Mouse (Mus musculus): ENCODE measurements around the gene Gpatch8. TPM values are rescaled to one million over a fixed set of nuclear protein-coding genes. Genes with fewer than 3 reads are reported as not detected.

Gpatch8 gene
- polyA plus RNA-seq, 1 experiment: 16.7 TPM

GRCm38 (mm10) chr11:102536210-102536609 is 20.0 kb downstream of the Gpatch8 start:
- Histone ChIP-seq H3K36me3 (ENCODE audit: control insufficient read depth, insufficient read depth, low read length) (no peaks in the 10 kb centered on the region), H3K4me1 (ENCODE audit: control insufficient read depth, insufficient read depth, low read length) (no peaks in the 10 kb centered on the region), H3K27me3 (ENCODE audit: control insufficient read depth, insufficient read depth, low read length) (no peaks in the 10 kb centered on the region), H3K27ac (ENCODE audit: control insufficient read depth, insufficient read depth, low read depth, low read length) (no peak overlapping the region), H3K4me3 (ENCODE audit: control insufficient read depth, low read depth, low read length) (no peak overlapping the region)
- no peak for TF ChIP-seq CTCF (IDR thresholded peaks at IDR 0.05; ENCODE audit: control insufficient read depth, insufficient read depth, insufficient replicate concordance, low read depth, low read length)
- no peak for TF ChIP-seq POLR2A (IDR thresholded peaks at IDR 0.05; ENCODE audit: control insufficient read depth, low read depth, low read length)

DNA sequence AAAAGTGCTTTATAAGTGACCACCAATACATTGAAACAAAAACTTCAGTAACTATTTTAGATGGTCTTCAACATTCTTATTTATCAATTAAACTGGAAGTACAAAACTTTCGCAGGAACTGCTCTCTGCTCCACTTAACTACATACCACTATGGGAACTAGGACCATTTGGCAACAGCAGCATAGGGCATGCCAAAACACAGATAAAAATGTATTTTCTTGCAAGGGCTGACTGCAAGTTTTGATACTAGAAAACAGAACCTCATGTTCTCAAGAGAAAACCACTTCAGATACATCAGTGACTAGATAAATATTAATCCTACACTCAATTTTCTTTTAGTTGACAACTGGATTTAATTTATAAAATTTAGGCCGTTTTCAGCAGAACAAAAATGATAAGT is 22.1 kb downstream of the Gpatch8 start:
- Histone ChIP-seq H3K36me3 (ENCODE audit: control insufficient read depth, insufficient read depth, low read length) (no peaks in the 10 kb centered on the region), H3K4me3 (ENCODE audit: control insufficient read depth, low read depth, low read length) (no peak overlapping the region), H3K27ac (ENCODE audit: control insufficient read depth, insufficient read depth, low read depth, low read length) (no peak overlapping the region), H3K27me3 (ENCODE audit: control insufficient read depth, insufficient read depth, low read length) (no peaks in the 10 kb centered on the region), H3K4me1 (ENCODE audit: control insufficient read depth, insufficient read depth, low read length) (no peaks in the 10 kb centered on the region)
- TF ChIP-seq CTCF (IDR thresholded peaks at IDR 0.05; ENCODE audit: control insufficient read depth, insufficient read depth, insufficient replicate concordance, low read depth, low read length) (no peak), POLR2A (IDR thresholded peaks at IDR 0.05; ENCODE audit: control insufficient read depth, low read depth, low read length) (no peak)

GRCm38 (mm10) chr11:102531425-102531824 is 24.8 kb downstream of the Gpatch8 start:
- H3K36me3 ChIP-seq (ENCODE audit: control insufficient read depth, insufficient read depth, low read length): no peaks in the 10 kb centered on the region
- no peaks in the 10 kb centered on the region for H3K4me1 ChIP-seq (ENCODE audit: control insufficient read depth, insufficient read depth, low read length)
- no peak overlapping the region for H3K4me3 ChIP-seq (ENCODE audit: control insufficient read depth, low read depth, low read length)
- no peaks in the 10 kb centered on the region for H3K27me3 ChIP-seq (ENCODE audit: control insufficient read depth, insufficient read depth, low read length)
- no peak overlapping the region for H3K27ac ChIP-seq (ENCODE audit: control insufficient read depth, insufficient read depth, low read depth, low read length)
- no peak for TF ChIP-seq CTCF (IDR thresholded peaks at IDR 0.05; ENCODE audit: control insufficient read depth, insufficient read depth, insufficient replicate concordance, low read depth, low read length)

DNA sequence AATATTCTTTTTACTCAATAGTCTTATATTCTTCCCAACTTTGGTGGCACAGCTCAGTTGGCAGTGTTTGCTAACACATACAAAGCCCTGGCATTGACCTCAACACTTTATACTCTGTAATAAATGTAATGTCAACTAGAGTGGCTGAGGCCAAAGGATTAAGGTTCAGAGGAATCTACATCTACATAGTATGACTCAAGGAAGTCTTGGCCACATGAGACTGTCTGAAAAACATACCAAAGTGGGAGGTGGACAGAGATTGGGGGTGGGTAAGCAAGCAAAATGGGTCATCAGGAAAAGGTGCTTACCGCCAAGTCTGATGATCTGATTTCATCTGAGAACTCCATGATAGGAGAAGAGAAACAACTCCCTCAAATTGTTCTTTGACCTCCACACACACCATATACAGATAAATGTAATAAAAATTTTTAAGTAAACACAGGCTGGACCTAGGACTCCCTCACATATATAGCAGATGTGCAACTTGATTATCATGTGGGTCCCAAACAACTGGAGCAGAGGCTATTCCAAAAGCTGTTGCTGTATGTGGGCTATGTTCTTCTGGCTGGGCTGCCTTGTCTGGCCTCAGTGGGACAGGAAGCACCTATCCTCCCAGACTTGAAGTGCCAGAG is 41.3 kb downstream of the Gpatch8 start:
- Histone ChIP-seq H3K36me3 (ENCODE audit: control insufficient read depth, insufficient read depth, low read length) (peaks cover 1% of the 10 kb centered on the region; the same call in 1 of the 2 replicates), H3K4me1 (ENCODE audit: control insufficient read depth, insufficient read depth, low read length) (peaks cover 2% of the 10 kb centered on the region; the same call in 1 of the 2 replicates), H3K27me3 (ENCODE audit: control insufficient read depth, insufficient read depth, low read length) (no peaks in the 10 kb centered on the region), H3K4me3 (ENCODE audit: control insufficient read depth, low read depth, low read length) (no peak overlapping the region), H3K27ac (ENCODE audit: control insufficient read depth, insufficient read depth, low read depth, low read length) (no peak overlapping the region)
- no peak for TF ChIP-seq CTCF (IDR thresholded peaks at IDR 0.05; ENCODE audit: control insufficient read depth, insufficient read depth, insufficient replicate concordance, low read depth, low read length)
- no peak for TF ChIP-seq POLR2A (IDR thresholded peaks at IDR 0.05; ENCODE audit: control insufficient read depth, low read depth, low read length)

- no peak overlapping the region for H3K4me3 ChIP-seq (ENCODE audit: control insufficient read depth, low read depth, low read length)
- H3K27ac ChIP-seq (ENCODE audit: control insufficient read depth, insufficient read depth, low read depth, low read length): no peak overlapping the region
- TF ChIP-seq POLR2A (IDR thresholded peaks at IDR 0.05; ENCODE audit: control insufficient read depth, low read depth, low read length) (no peak), CTCF (IDR thresholded peaks at IDR 0.05; ENCODE audit: control insufficient read depth, insufficient read depth, insufficient replicate concordance, low read depth, low read length) (no peak)
- no peaks in the 10 kb centered on the region for H3K36me3 ChIP-seq (ENCODE audit: control insufficient read depth, insufficient read depth, low read length)
- H3K4me1 ChIP-seq (ENCODE audit: control insufficient read depth, insufficient read depth, low read length): peaks cover 2% of the 10 kb centered on the region; the same call in 1 of the 2 replicates
- no peaks in the 10 kb centered on the region for H3K27me3 ChIP-seq (ENCODE audit: control insufficient read depth, insufficient read depth, low read length)
Measured at GRCm38 (mm10) chr11:102510226-102510625, 46.0 kb downstream of the Gpatch8 start.

DNA sequence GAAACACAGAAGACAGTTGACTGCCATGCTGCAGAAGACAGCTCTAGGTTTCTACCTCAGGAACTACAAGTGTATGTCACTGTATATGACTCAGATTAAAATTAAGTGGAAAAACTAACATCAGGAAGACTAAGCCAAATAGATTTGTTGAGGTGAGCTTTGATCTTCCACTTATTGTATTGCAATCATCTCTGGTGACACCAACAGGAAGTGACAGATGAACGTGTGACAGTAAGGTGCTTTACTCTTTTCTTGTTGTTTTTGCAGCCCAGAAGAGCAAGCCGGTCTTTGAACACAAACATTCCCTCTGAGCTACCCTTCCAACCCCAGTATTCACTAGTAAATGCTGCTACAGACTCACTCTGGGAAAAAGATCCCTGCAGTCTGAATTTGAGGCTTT is 59.5 kb downstream of the Gpatch8 start:
- H3K36me3 ChIP-seq (ENCODE audit: control insufficient read depth, insufficient read depth, low read length): no peaks in the 10 kb centered on the region
- H3K27ac ChIP-seq (ENCODE audit: control insufficient read depth, insufficient read depth, low read depth, low read length): no peak overlapping the region
- TF ChIP-seq CTCF (IDR thresholded peaks at IDR 0.05; ENCODE audit: control insufficient read depth, insufficient read depth, insufficient replicate concordance, low read depth, low read length): no peak
- TF ChIP-seq POLR2A (IDR thresholded peaks at IDR 0.05; ENCODE audit: control insufficient read depth, low read depth, low read length): no peak
- no peaks in the 10 kb centered on the region for H3K27me3 ChIP-seq (ENCODE audit: control insufficient read depth, insufficient read depth, low read length)
- no peak overlapping the region for H3K4me3 ChIP-seq (ENCODE audit: control insufficient read depth, low read depth, low read length)
- H3K4me1 ChIP-seq (ENCODE audit: control insufficient read depth, insufficient read depth, low read length): no peaks in the 10 kb centered on the region

GRCm38 (mm10) chr11:102496206-102496605 is 60.0 kb downstream of the Gpatch8 start:
- no peaks in the 10 kb centered on the region for H3K4me1 ChIP-seq (ENCODE audit: control insufficient read depth, insufficient read depth, low read length)
- no peaks in the 10 kb centered on the region for H3K36me3 ChIP-seq (ENCODE audit: control insufficient read depth, insufficient read depth, low read length)

More at GRCm38 (mm10) chr11:102496206-102496605, 60.0 kb downstream of the Gpatch8 start:
- H3K4me3 ChIP-seq (ENCODE audit: control insufficient read depth, low read depth, low read length): no peak overlapping the region
- H3K27me3 ChIP-seq (ENCODE audit: control insufficient read depth, insufficient read depth, low read length): no peaks in the 10 kb centered on the region
- H3K27ac ChIP-seq (ENCODE audit: control insufficient read depth, insufficient read depth, low read depth, low read length): no peak overlapping the region
- TF ChIP-seq CTCF (IDR thresholded peaks at IDR 0.05; ENCODE audit: control insufficient read depth, insufficient read depth, insufficient replicate concordance, low read depth, low read length) (no peak), POLR2A (IDR thresholded peaks at IDR 0.05; ENCODE audit: control insufficient read depth, low read depth, low read length) (no peak)

Measured in testis, adult 2 months (tissue).